Mouse (Mus musculus): Measurements from ENCODE around the gene Hpcal1. TPM values are rescaled to one million over a fixed set of nuclear protein-coding genes. Genes with fewer than 3 reads are reported as not detected.
"Not testable (repeated sequence)": the region's sequence is repeated elsewhere in the genome, so short reads cannot be mapped to it uniquely, and the experiment has no call there.

The Hpcal1 gene
- total RNA-seq, 1 experiment = 23.5 TPM

DNA sequence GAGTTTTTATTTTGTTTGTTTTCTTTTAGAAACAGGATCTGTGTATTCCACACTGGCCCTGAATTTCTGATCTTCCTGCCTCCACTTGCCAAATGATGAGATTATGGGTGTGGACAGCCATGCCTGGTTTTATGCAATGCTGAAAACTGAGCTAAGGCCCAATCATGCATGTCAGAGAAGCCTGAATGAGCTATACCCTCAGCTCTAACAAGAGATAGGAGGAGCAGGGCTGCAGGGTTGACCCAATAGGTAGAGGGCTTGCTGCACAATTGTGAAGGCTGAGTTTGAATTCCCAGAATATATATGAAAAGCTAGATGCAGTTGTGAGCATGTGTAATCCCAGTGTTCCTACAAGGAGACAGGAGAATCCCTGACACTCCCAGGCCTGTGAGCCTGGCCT lies 72.4 kb downstream of the Hpcal1 start:
- no peak overlapping the region for H3K4me3 ChIP-seq (ENCODE audit: insufficient read depth in 1 of 2, low read depth in 1 of 2, low read length in 2 of 2, poor library complexity in 1 of 2, severe bottlenecking in 1 of 2)
- TF ChIP-seq ZNF384 (IDR thresholded peaks at IDR 0.05; ENCODE audit: low read depth, low read length) (no peak), HCFC1 (IDR thresholded peaks at IDR 0.05; ENCODE audit: borderline replicate concordance, insufficient read depth, low read length) (no peak), MAFK (IDR thresholded peaks at IDR 0.05; ENCODE audit: insufficient read depth, low read depth, low read length) (no peak), CHD2 (IDR thresholded peaks at IDR 0.05; ENCODE audit: low read depth, low read length) (no peak), ZC3H11A (IDR thresholded peaks at IDR 0.05; ENCODE audit: borderline replicate concordance, low read depth, low read length) (no peak)
- no peak overlapping the region for H3K9ac ChIP-seq (ENCODE audit: insufficient read depth, low read depth, low read length, poor library complexity, severe bottlenecking)
- in situ Hi-C loops (cut with MboI; ENCODE audit: low sequenced_read_pairs in 2 of 2, unreplicated experiment in 2 of 2) = no loop called here
- H3K36me3 ChIP-seq (ENCODE audit: control insufficient read depth, insufficient read depth, low read length, poor library complexity, severe bottlenecking) = no peaks in the 10 kb centered on the region
- no peaks in the 10 kb centered on the region for H3K9me3 ChIP-seq (ENCODE audit: control insufficient read depth, insufficient read depth, low read depth, low read length)
- H3K27ac ChIP-seq (ENCODE audit: insufficient read depth, low read depth, low read length, poor library complexity, severe bottlenecking) = no peak overlapping the region; the same call in 1 of the 2 replicates
- H3K4me1 ChIP-seq (ENCODE audit: control insufficient read depth in 2 of 2, insufficient read depth in 2 of 2, low read length in 2 of 2, poor library complexity in 1 of 2) = peaks cover 4 to 15% of the 10 kb centered on the region in 2 experiments; a peak in 3 of 4 replicates
- DNase-seq (ENCODE audit: low read depth, low spot score) = no peak

- no peak for DNase-seq (ENCODE audit: low read depth, low spot score)
- Histone ChIP-seq H3K4me3 (ENCODE audit: insufficient read depth in 1 of 2, low read depth in 1 of 2, low read length in 2 of 2, poor library complexity in 1 of 2, severe bottlenecking in 1 of 2) (no peak overlapping the region), H3K27ac (ENCODE audit: insufficient read depth, low read depth, low read length, poor library complexity, severe bottlenecking) (no peak overlapping the region), H3K36me3 (ENCODE audit: control insufficient read depth, insufficient read depth, low read length, poor library complexity, severe bottlenecking) (no peaks in the 10 kb centered on the region), H3K9me3 (ENCODE audit: control insufficient read depth, insufficient read depth, low read depth, low read length) (no peaks in the 10 kb centered on the region), H3K4me1 (ENCODE audit: control insufficient read depth in 2 of 2, insufficient read depth in 2 of 2, low read length in 2 of 2, poor library complexity in 1 of 2) (peaks cover 4 to 15% of the 10 kb centered on the region in 2 experiments; a peak in 3 of 4 replicates), H3K9ac (ENCODE audit: insufficient read depth, low read depth, low read length, poor library complexity, severe bottlenecking) (no peak overlapping the region)
- in situ Hi-C loops (cut with MboI; ENCODE audit: low sequenced_read_pairs in 2 of 2, unreplicated experiment in 2 of 2) = no loop called here
- TF ChIP-seq ZC3H11A (IDR thresholded peaks at IDR 0.05; ENCODE audit: borderline replicate concordance, low read depth, low read length) = no peak
- no peak for TF ChIP-seq CHD2 (IDR thresholded peaks at IDR 0.05; ENCODE audit: low read depth, low read length)
- no peak for TF ChIP-seq HCFC1 (IDR thresholded peaks at IDR 0.05; ENCODE audit: borderline replicate concordance, insufficient read depth, low read length)
- no peak for TF ChIP-seq MAFK (IDR thresholded peaks at IDR 0.05; ENCODE audit: insufficient read depth, low read depth, low read length)
- TF ChIP-seq ZNF384 (IDR thresholded peaks at IDR 0.05; ENCODE audit: low read depth, low read length) = no peak
These were observed 73.3 kb downstream of the Hpcal1 start for GRCm38 (mm10) chr12:17764005-17764404.

DNA sequence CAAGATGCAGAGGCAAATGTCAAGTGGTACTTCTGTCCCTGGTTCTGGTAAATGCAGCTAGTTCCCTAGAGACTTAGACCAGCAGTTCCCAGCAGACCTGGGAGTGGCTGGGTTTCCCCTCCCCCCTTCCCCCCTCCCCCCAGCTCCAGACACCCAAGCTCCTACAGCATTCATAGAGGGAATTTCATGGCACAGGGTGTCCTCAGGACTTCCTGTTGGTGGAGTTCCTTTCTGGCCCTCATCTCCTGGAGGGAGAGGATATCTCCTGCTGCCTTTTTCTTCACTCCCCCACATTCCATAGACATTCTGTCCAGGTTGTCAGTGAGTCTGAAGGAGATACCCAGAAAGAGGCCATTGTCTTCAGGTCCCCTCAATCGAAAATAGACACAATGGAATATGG lies 76.9 kb downstream of the Hpcal1 start:
- H3K4me3 ChIP-seq (ENCODE audit: insufficient read depth in 1 of 2, low read depth in 1 of 2, low read length in 2 of 2, poor library complexity in 1 of 2, severe bottlenecking in 1 of 2); H3K36me3 ChIP-seq (ENCODE audit: control insufficient read depth, insufficient read depth, low read length, poor library complexity, severe bottlenecking); H3K9me3 ChIP-seq (ENCODE audit: control insufficient read depth, insufficient read depth, low read depth, low read length); in situ Hi-C loops (cut with MboI; ENCODE audit: low sequenced_read_pairs in 2 of 2, unreplicated experiment in 2 of 2); H3K27ac ChIP-seq (ENCODE audit: insufficient read depth, low read depth, low read length, poor library complexity, severe bottlenecking); DNase-seq (ENCODE audit: low read depth, low spot score); H3K9ac ChIP-seq (ENCODE audit: insufficient read depth, low read depth, low read length, poor library complexity, severe bottlenecking): not testable (repeated sequence)
- peaks cover 4 to 12% of the 10 kb centered on the region in 2 experiments; a peak in 3 of 4 replicates for H3K4me1 ChIP-seq (ENCODE audit: control insufficient read depth in 2 of 2, insufficient read depth in 2 of 2, low read length in 2 of 2, poor library complexity in 1 of 2)

GRCm38 (mm10) chr12:17769476-17770172 lies 79.0 kb downstream of the Hpcal1 start:
- in situ Hi-C loops (cut with MboI; ENCODE audit: low sequenced_read_pairs in 2 of 2, unreplicated experiment in 2 of 2) = no loop called here
- Histone ChIP-seq H3K9ac (ENCODE audit: insufficient read depth, low read depth, low read length, poor library complexity, severe bottlenecking) (no peak overlapping the region), H3K9me3 (ENCODE audit: control insufficient read depth, insufficient read depth, low read depth, low read length) (no peaks in the 10 kb centered on the region), H3K36me3 (ENCODE audit: control insufficient read depth, insufficient read depth, low read length, poor library complexity, severe bottlenecking) (no peaks in the 10 kb centered on the region), H3K4me1 (ENCODE audit: control insufficient read depth in 2 of 2, insufficient read depth in 2 of 2, low read length in 2 of 2, poor library complexity in 1 of 2) (peaks cover 0 to 2% of the 10 kb centered on the region in 2 experiments; a peak in 1 of 4 replicates), H3K4me3 (ENCODE audit: insufficient read depth in 1 of 2, low read depth in 1 of 2, low read length in 2 of 2, poor library complexity in 1 of 2, severe bottlenecking in 1 of 2) (no peak overlapping the region), H3K27ac (ENCODE audit: insufficient read depth, low read depth, low read length, poor library complexity, severe bottlenecking) (no peak overlapping the region)
- DNase-seq (ENCODE audit: low read depth, low spot score) = no peak
- TF ChIP-seq CHD2 (IDR thresholded peaks at IDR 0.05; ENCODE audit: low read depth, low read length) (no peak), ZC3H11A (IDR thresholded peaks at IDR 0.05; ENCODE audit: borderline replicate concordance, low read depth, low read length) (no peak), HCFC1 (IDR thresholded peaks at IDR 0.05; ENCODE audit: borderline replicate concordance, insufficient read depth, low read length) (no peak), MAFK (IDR thresholded peaks at IDR 0.05; ENCODE audit: insufficient read depth, low read depth, low read length) (no peak), ZNF384 (IDR thresholded peaks at IDR 0.05; ENCODE audit: low read depth, low read length) (no peak)

GRCm38 (mm10) chr12:17770538-17770937 lies 79.9 kb downstream of the Hpcal1 start:
- no peak overlapping the region for H3K27ac ChIP-seq (ENCODE audit: insufficient read depth, low read depth, low read length, poor library complexity, severe bottlenecking)
- DNase-seq (ENCODE audit: low read depth, low spot score) = no peak
- in situ Hi-C loops (cut with MboI; ENCODE audit: low sequenced_read_pairs in 2 of 2, unreplicated experiment in 2 of 2) = no loop called here
- TF ChIP-seq MAFK (IDR thresholded peaks at IDR 0.05; ENCODE audit: insufficient read depth, low read depth, low read length) = no peak
- H3K36me3 ChIP-seq (ENCODE audit: control insufficient read depth, insufficient read depth, low read length, poor library complexity, severe bottlenecking) = no peaks in the 10 kb centered on the region
- H3K4me3 ChIP-seq (ENCODE audit: insufficient read depth in 1 of 2, low read depth in 1 of 2, low read length in 2 of 2, poor library complexity in 1 of 2, severe bottlenecking in 1 of 2) = no peak overlapping the region
- H3K9ac ChIP-seq (ENCODE audit: insufficient read depth, low read depth, low read length, poor library complexity, severe bottlenecking) = no peak overlapping the region
- peaks cover 0 to 2% of the 10 kb centered on the region in 2 experiments; a peak in 1 of 4 replicates for H3K4me1 ChIP-seq (ENCODE audit: control insufficient read depth in 2 of 2, insufficient read depth in 2 of 2, low read length in 2 of 2, poor library complexity in 1 of 2)
- H3K9me3 ChIP-seq (ENCODE audit: control insufficient read depth, insufficient read depth, low read depth, low read length) = no peaks in the 10 kb centered on the region

GRCm38 (mm10) chr12:17773721-17774120 lies 83.1 kb downstream of the Hpcal1 start:
- in situ Hi-C loops (cut with MboI; ENCODE audit: low sequenced_read_pairs in 2 of 2, unreplicated experiment in 2 of 2); H3K36me3 ChIP-seq (ENCODE audit: control insufficient read depth, insufficient read depth, low read length, poor library complexity, severe bottlenecking); H3K4me1 ChIP-seq (ENCODE audit: control insufficient read depth in 2 of 2, insufficient read depth in 2 of 2, low read length in 2 of 2, poor library complexity in 1 of 2); H3K9me3 ChIP-seq (ENCODE audit: control insufficient read depth, insufficient read depth, low read depth, low read length); H3K27ac ChIP-seq (ENCODE audit: insufficient read depth, low read depth, low read length, poor library complexity, severe bottlenecking); H3K9ac ChIP-seq (ENCODE audit: insufficient read depth, low read depth, low read length, poor library complexity, severe bottlenecking); DNase-seq (ENCODE audit: low read depth, low spot score); H3K4me3 ChIP-seq (ENCODE audit: insufficient read depth in 1 of 2, low read depth in 1 of 2, low read length in 2 of 2, poor library complexity in 1 of 2, severe bottlenecking in 1 of 2): not testable (repeated sequence)

GRCm38 (mm10) chr12:17774842-17775241 lies 84.2 kb downstream of the Hpcal1 start:
- H3K4me3 ChIP-seq (ENCODE audit: insufficient read depth in 1 of 2, low read depth in 1 of 2, low read length in 2 of 2, poor library complexity in 1 of 2, severe bottlenecking in 1 of 2); DNase-seq (ENCODE audit: low read depth, low spot score); H3K9me3 ChIP-seq (ENCODE audit: control insufficient read depth, insufficient read depth, low read depth, low read length); H3K36me3 ChIP-seq (ENCODE audit: control insufficient read depth, insufficient read depth, low read length, poor library complexity, severe bottlenecking); H3K4me1 ChIP-seq (ENCODE audit: control insufficient read depth in 2 of 2, insufficient read depth in 2 of 2, low read length in 2 of 2, poor library complexity in 1 of 2); H3K27ac ChIP-seq (ENCODE audit: insufficient read depth, low read depth, low read length, poor library complexity, severe bottlenecking); in situ Hi-C loops (cut with MboI; ENCODE audit: low sequenced_read_pairs in 2 of 2, unreplicated experiment in 2 of 2); H3K9ac ChIP-seq (ENCODE audit: insufficient read depth, low read depth, low read length, poor library complexity, severe bottlenecking): not testable (repeated sequence)

Measured in ES-E14 (cell line).